Mouse (Mus musculus) forebrain, embryonic 14.5 days (tissue): ENCODE results near the gene Slc6a8. TPM values are rescaled to one million over a fixed set of nuclear protein-coding genes. Genes with fewer than 3 reads are reported as not detected.

Experiments used
- ATAC-seq: fragments of 200-750 bp; cut with Nextera tagmentation; 2 replicates; pipeline ENCODE4 v1.8.0; 2017; ENCODE audit warnings: mild to moderate bottlenecking, moderate library complexity
- DNase-seq: peaks from one replicate; pipeline ENCODE4 v3.0.0-alpha.2; 2015; ENCODE audit warnings: low spot score
- H3K27ac ChIP-seq: fragments of 300-500 bp; sonication (generic); 2 replicates; pipeline ENCODE4 v1.5.1; 2014; ENCODE audit warnings: low read depth, mild to moderate bottlenecking, control low read depth, low read length, moderate library complexity
- H3K27me3 ChIP-seq: fragments of 300-500 bp; sonication (generic); replicated peaks from 2 replicates; pipeline ENCODE4 v1.6.1; 2014; ENCODE audit warnings: low read length, control low read depth, mixed read lengths; ENCODE audit not compliant: control insufficient read depth, insufficient read depth
- H3K36me3 ChIP-seq: fragments of 300-500 bp; sonication (generic); 2 replicates; pipeline ENCODE4 v1.6.1; 2014; ENCODE audit warnings: low read length, control low read depth; ENCODE audit not compliant: control insufficient read depth, insufficient read depth
- H3K4me1 ChIP-seq: fragments of 300-500 bp; sonication (generic); 2 replicates; pipeline ENCODE4 v1.6.1; 2014; ENCODE audit warnings: antibody characterized with exemption, low read length, control low read depth; ENCODE audit not compliant: control insufficient read depth, insufficient read depth
- H3K4me2 ChIP-seq: fragments of 300-500 bp; sonication (generic); 2 replicates; pipeline ENCODE4 v1.6.1; 2014; ENCODE audit warnings: mild to moderate bottlenecking, control low read depth, low read length
- H3K4me3 ChIP-seq: fragments of 300-500 bp; sonication (generic); 2 replicates; pipeline ENCODE4 v1.5.1; 2014; ENCODE audit warnings: low read depth, low read length, control low read depth
- H3K9ac ChIP-seq: fragments of 300-500 bp; sonication (generic); 2 replicates; pipeline ENCODE4 v1.6.1; 2014; ENCODE audit warnings: mild to moderate bottlenecking, low read length, control low read depth, moderate library complexity
- H3K9me3 ChIP-seq: fragments of 300-500 bp; sonication (generic); replicated peaks from 2 replicates; pipeline ENCODE4 v1.6.1; 2016; ENCODE audit warnings: low read length, control low read depth, mixed read lengths; ENCODE audit not compliant: control insufficient read depth
- whole genome bisulfite sequencing: fragments of 180-500 bp; shearing (Covaris S2); extraction: QIAGEN DNeasy Blood & Tissue Kit; methylation state at CpG from one replicate; pipeline ENCODE4 v1.1.7; 2014; 5-methylcytosine and 5-hydroxymethylcytosine counted together
- polyA plus RNA-seq: library from polyadenylated mRNA; unstranded; fragments of >200 nt; fragmentation: Nextera tagmentation; extraction: Ambion mirVana; gene quantifications from 2 replicates; pipeline ENCODE4 v1.2.1, GENCODE M21; 2014

Slc6a8 gene
- polyA plus RNA-seq, 1 experiment from 2014 or later: 6.2 TPM

GRCm38 (mm10) chrX:73673968-73674661 is 1.2 kb downstream of the Slc6a8 start:
- Histone ChIP-seq H3K4me3 (peak overlapping the region; percentile 53), H3K36me3 (peaks cover 11% of the 10 kb centered on the region; the same call in 1 of the 2 replicates), H3K4me2 (peak overlapping the region; percentile 60), H3K27me3 (no peaks in the 10 kb centered on the region), H3K27ac (no peak overlapping the region), H3K9me3 (no peaks in the 10 kb centered on the region), H3K9ac (peak overlapping the region; percentile 75), H3K4me1 (peaks cover 8% of the 10 kb centered on the region; the same call in 1 of the 2 replicates)
- DNase-seq (no peak), ATAC-seq (peak; percentile 32)
- WGBS: 34% methylated on average over 20 of the region's 20 CpGs

GRCm38 (mm10) chrX:73675231-73675630 is 2.3 kb downstream of the Slc6a8 start:
- Histone ChIP-seq H3K27ac (no peak overlapping the region), H3K9me3 (no peaks in the 10 kb centered on the region), H3K4me1 (peaks cover 8% of the 10 kb centered on the region; the same call in 1 of the 2 replicates), H3K9ac (peak overlapping the region; percentile 75; the same call in 1 of the 2 replicates), H3K4me3 (no peak overlapping the region; the same call in 1 of the 2 replicates), H3K36me3 (peaks cover 18% of the 10 kb centered on the region; the same call in 1 of the 2 replicates), H3K4me2 (peak overlapping the region; percentile 60), H3K27me3 (no peaks in the 10 kb centered on the region)
- WGBS: 77% methylated on average over 2 of the region's 2 CpGs
- ATAC-seq (no peak), DNase-seq (no peak)

- 93% methylated on average over 4 of the region's 4 CpGs for WGBS
- H3K4me3 ChIP-seq: no peak overlapping the region
- H3K9ac ChIP-seq: no peak overlapping the region
- H3K4me1 ChIP-seq: peaks cover 8% of the 10 kb centered on the region; the same call in 1 of the 2 replicates
- ATAC-seq (no peak), DNase-seq (no peak)
- H3K9me3 ChIP-seq: no peaks in the 10 kb centered on the region
- peaks cover 27% of the 10 kb centered on the region; the same call in 1 of the 2 replicates for H3K36me3 ChIP-seq
- no peak overlapping the region for H3K27ac ChIP-seq
- no peaks in the 10 kb centered on the region for H3K27me3 ChIP-seq
- no peak overlapping the region for H3K4me2 ChIP-seq
Measured at GRCm38 (mm10) chrX:73676668-73677067, 3.7 kb downstream of the Slc6a8 start.

GRCm38 (mm10) chrX:73684156-73684555 is 11.2 kb downstream of the Slc6a8 start:
- Histone ChIP-seq H3K4me2 (no peak overlapping the region), H3K27ac (no peak overlapping the region), H3K36me3 (peaks cover 66% of the 10 kb centered on the region), H3K4me1 (no peaks in the 10 kb centered on the region), H3K4me3 (no peak overlapping the region), H3K9me3 (no peaks in the 10 kb centered on the region), H3K9ac (no peak overlapping the region), H3K27me3 (no peaks in the 10 kb centered on the region)
- DNase-seq: no peak
- WGBS: 77% methylated on average over 2 of the region's 2 CpGs
- ATAC-seq: no peak

GRCm38 (mm10) chrX:73684978-73685377 is 12.0 kb downstream of the Slc6a8 start:
- Histone ChIP-seq H3K9me3 (no peaks in the 10 kb centered on the region), H3K36me3 (peaks cover 61% of the 10 kb centered on the region), H3K9ac (no peak overlapping the region), H3K4me3 (no peak overlapping the region), H3K4me1 (no peaks in the 10 kb centered on the region), H3K4me2 (no peak overlapping the region), H3K27me3 (no peaks in the 10 kb centered on the region), H3K27ac (no peak overlapping the region)
- ATAC-seq: no peak
- no peak for DNase-seq

- no peaks in the 10 kb centered on the region for H3K27me3 ChIP-seq
- H3K4me3 ChIP-seq: no peak overlapping the region
- H3K4me2 ChIP-seq: no peak overlapping the region
- H3K36me3 ChIP-seq: peaks cover 54% of the 10 kb centered on the region
- DNase-seq: no peak
- H3K4me1 ChIP-seq: no peaks in the 10 kb centered on the region
- no peak overlapping the region for H3K27ac ChIP-seq
- ATAC-seq: no peak
- H3K9me3 ChIP-seq: no peaks in the 10 kb centered on the region
- 80% methylated on average over 3 of the region's 3 CpGs for WGBS
- no peak overlapping the region for H3K9ac ChIP-seq
Measured at GRCm38 (mm10) chrX:73685629-73686028, 12.7 kb downstream of the Slc6a8 start.

- Histone ChIP-seq H3K27me3 (no peaks in the 10 kb centered on the region), H3K36me3 (peaks cover 24% of the 10 kb centered on the region), H3K9me3 (no peaks in the 10 kb centered on the region), H3K4me2 (no peak overlapping the region), H3K9ac (no peak overlapping the region), H3K4me3 (no peak overlapping the region), H3K4me1 (no peaks in the 10 kb centered on the region), H3K27ac (no peak overlapping the region)
- DNase-seq (peak; percentile 48), ATAC-seq (peak; percentile 46; the same call in 1 of the 2 replicates)
- WGBS: 77% methylated on average over 5 of the region's 5 CpGs
Measured at GRCm38 (mm10) chrX:73690917-73691629, 18.1 kb downstream of the Slc6a8 start.

GRCm38 (mm10) chrX:73700472-73700871 is 27.5 kb downstream of the Slc6a8 start:
- WGBS: 79% methylated on average over 1 of the region's 1 CpGs
- Histone ChIP-seq H3K4me2 (no peak overlapping the region), H3K4me3 (no peak overlapping the region), H3K9ac (no peak overlapping the region), H3K27ac (no peak overlapping the region), H3K27me3 (no peaks in the 10 kb centered on the region), H3K9me3 (no peaks in the 10 kb centered on the region), H3K4me1 (no peaks in the 10 kb centered on the region), H3K36me3 (0 out of 2 replicates have a peak, but pooled peaks cover 3% of the 10 kb centered on the region)
- DNase-seq: peak; percentile 17
- ATAC-seq: no peak
